Mouse (Mus musculus): ENCODE results near the gene Rbfox3. TPM values are rescaled to one million over a fixed set of nuclear protein-coding genes. Genes with fewer than 3 reads are reported as not detected.

Rbfox3 gene
- polyA plus RNA-seq, 1 experiment from 2014 or later, result 0.26 TPM

GRCm38 (mm10) chr11:118452955-118453354 lies 458.4 kb downstream of the Rbfox3 start:
- Histone ChIP-seq H3K4me1 (replicated peaks) (0 out of 2 replicates have a peak, but pooled peaks cover 5% of the 10 kb centered on the region), H3K9me3 (replicated peaks) (no peaks in the 10 kb centered on the region), H3K27me3 (replicated peaks) (0 out of 2 replicates have a peak, but pooled peaks cover 3% of the 10 kb centered on the region), H3K27ac (ENCODE audit: poor library complexity, severe bottlenecking) (no peak overlapping the region), H3K4me2 (no peak overlapping the region), H3K36me3 (no peaks in the 10 kb centered on the region), H3K9ac (no peak overlapping the region), H3K4me3 (no peak overlapping the region)
- WGBS, result 65% methylated on average over 2 of the region's 2 CpGs
- ATAC-seq (ENCODE audit: insufficient number of reproducible peaks, low FRiP score), result no peak

- no peak for ATAC-seq (ENCODE audit: insufficient number of reproducible peaks, low FRiP score)
- WGBS, result 83% methylated on average over 6 of the region's 6 CpGs
Observed at GRCm38 (mm10) chr11:118451211-118451610, 460.2 kb downstream of the Rbfox3 start.

GRCm38 (mm10) chr11:118448385-118448784 lies 463.0 kb downstream of the Rbfox3 start:
- no peaks in the 10 kb centered on the region for H3K36me3 ChIP-seq
- H3K4me2 ChIP-seq, result no peak overlapping the region
- no peak for ATAC-seq (ENCODE audit: insufficient number of reproducible peaks, low FRiP score)
- no peak overlapping the region for H3K27ac ChIP-seq (ENCODE audit: poor library complexity, severe bottlenecking)
- H3K4me1 ChIP-seq (replicated peaks), result 0 out of 2 replicates have a peak, but pooled peaks cover 5% of the 10 kb centered on the region
- WGBS, result 79% methylated on average over 8 of the region's 8 CpGs
- no peaks in the 10 kb centered on the region for H3K9me3 ChIP-seq (replicated peaks)
- H3K27me3 ChIP-seq (replicated peaks), result peaks cover 22% of the 10 kb centered on the region
- H3K9ac ChIP-seq, result no peak overlapping the region
- no peak overlapping the region for H3K4me3 ChIP-seq

More at GRCm38 (mm10) chr11:118451211-118451610, 460.2 kb downstream of the Rbfox3 start:
- no peaks in the 10 kb centered on the region for H3K9me3 ChIP-seq (replicated peaks)
- H3K27me3 ChIP-seq (replicated peaks), result 0 out of 2 replicates have a peak, but pooled peaks cover 8% of the 10 kb centered on the region
- H3K36me3 ChIP-seq, result no peaks in the 10 kb centered on the region
- H3K27ac ChIP-seq (ENCODE audit: poor library complexity, severe bottlenecking), result no peak overlapping the region
- H3K4me2 ChIP-seq, result no peak overlapping the region
- 0 out of 2 replicates have a peak, but pooled peaks cover 5% of the 10 kb centered on the region for H3K4me1 ChIP-seq (replicated peaks)
- no peak overlapping the region for H3K9ac ChIP-seq
- no peak overlapping the region for H3K4me3 ChIP-seq

GRCm38 (mm10) chr11:118447346-118447745 lies 464.1 kb downstream of the Rbfox3 start:
- ATAC-seq (ENCODE audit: insufficient number of reproducible peaks, low FRiP score), result no peak
- H3K4me1 ChIP-seq (replicated peaks), result peaks cover 12% of the 10 kb centered on the region
- H3K4me3 ChIP-seq, result no peak overlapping the region
- H3K36me3 ChIP-seq, result no peaks in the 10 kb centered on the region
- no peak overlapping the region for H3K9ac ChIP-seq
- H3K27ac ChIP-seq (ENCODE audit: poor library complexity, severe bottlenecking), result no peak overlapping the region
- WGBS, result 53% methylated on average over 4 of the region's 4 CpGs
- H3K4me2 ChIP-seq, result no peak overlapping the region
- no peaks in the 10 kb centered on the region for H3K9me3 ChIP-seq (replicated peaks)
- peaks cover 22% of the 10 kb centered on the region for H3K27me3 ChIP-seq (replicated peaks)

- peak; percentile 64 for ATAC-seq (ENCODE audit: insufficient number of reproducible peaks, low FRiP score)
- H3K36me3 ChIP-seq, result no peaks in the 10 kb centered on the region
- H3K4me2 ChIP-seq, result no peak overlapping the region
- 15% methylated on average over 3 of the region's 3 CpGs for WGBS
- H3K9me3 ChIP-seq (replicated peaks), result no peaks in the 10 kb centered on the region
- no peak overlapping the region for H3K27ac ChIP-seq (ENCODE audit: poor library complexity, severe bottlenecking)
- H3K9ac ChIP-seq, result no peak overlapping the region
- peaks cover 12% of the 10 kb centered on the region for H3K4me1 ChIP-seq (replicated peaks)
- peaks cover 22% of the 10 kb centered on the region for H3K27me3 ChIP-seq (replicated peaks)
- H3K4me3 ChIP-seq, result no peak overlapping the region
Observed at GRCm38 (mm10) chr11:118445843-118446242, 465.6 kb downstream of the Rbfox3 start.

- peaks cover 21% of the 10 kb centered on the region for H3K4me1 ChIP-seq (replicated peaks)
- H3K9me3 ChIP-seq (replicated peaks), result no peaks in the 10 kb centered on the region
- H3K27ac ChIP-seq (ENCODE audit: poor library complexity, severe bottlenecking), result no peak overlapping the region
- WGBS, result 32% methylated on average over 11 of the region's 11 CpGs
- H3K27me3 ChIP-seq (replicated peaks), result peaks cover 22% of the 10 kb centered on the region
- H3K4me2 ChIP-seq, result no peak overlapping the region
- no peaks in the 10 kb centered on the region for H3K36me3 ChIP-seq
- no peak for ATAC-seq (ENCODE audit: insufficient number of reproducible peaks, low FRiP score)
- H3K9ac ChIP-seq, result no peak overlapping the region
- no peak overlapping the region for H3K4me3 ChIP-seq
Observed at GRCm38 (mm10) chr11:118443201-118443970, 468.0 kb downstream of the Rbfox3 start.

- Histone ChIP-seq H3K27me3 (replicated peaks) (peaks cover 16% of the 10 kb centered on the region), H3K9ac (no peak overlapping the region), H3K4me1 (replicated peaks) (peaks cover 22% of the 10 kb centered on the region), H3K4me3 (no peak overlapping the region), H3K4me2 (no peak overlapping the region), H3K9me3 (replicated peaks) (no peaks in the 10 kb centered on the region), H3K27ac (ENCODE audit: poor library complexity, severe bottlenecking) (no peak overlapping the region), H3K36me3 (no peaks in the 10 kb centered on the region)
- ATAC-seq (ENCODE audit: insufficient number of reproducible peaks, low FRiP score), result no peak
- WGBS, result 24% methylated on average over 13 of the region's 13 CpGs
Observed at GRCm38 (mm10) chr11:118442691-118443090, 468.7 kb downstream of the Rbfox3 start.

Small RNAs within 50 kb of the gene (microRNA-seq; reads per million reads assigned to microRNA genes)
- gene Gm25040, result not detected

Other genes starting within 250 kb of the Rbfox3 start
- gene Enpp7, start 76.6 kb upstream of the Rbfox3 start, polyA plus RNA-seq (2016; fragmentation: Nextera tagmentation; extraction: Ambion mirVana), result not detected in 2 replicates
- 29.3 and 30.5 TPM in 2 replicates for gene Cbx2, start 111.4 kb upstream of the Rbfox3 start, polyA plus RNA-seq (2016; fragmentation: Nextera tagmentation; extraction: Ambion mirVana)
- 7.3 and 8.8 TPM in 2 replicates for gene Cbx8, start 129.4 kb upstream of the Rbfox3 start, polyA plus RNA-seq (2016; fragmentation: Nextera tagmentation; extraction: Ambion mirVana)
- 13.2 and 14.9 TPM in 2 replicates for gene Cbx4, start 174.6 kb upstream of the Rbfox3 start, polyA plus RNA-seq (2016; fragmentation: Nextera tagmentation; extraction: Ambion mirVana)

Data from heart, embryonic 12.5 days (tissue).